Mouse (Mus musculus) right cerebral cortex, postnatal 36 days (tissue): ENCODE data around the gene Cdc27.
A peak's percentile ranks its signal among the peaks of the same experiment; 100 is the strongest.

Experiments
- DNase-seq, 2 experiments: peaks; one replicate each; pipeline ENCODE4 v3.0.0; 2022; ENCODE audit warnings: low spot score in 2 of 2, mixed read lengths in 1 of 2

The Cdc27 gene

GRCm38 (mm10) chr11:104550406-104550974 lies at the start of gene Cdc27, which contains the start of gene Myl4:
Gene Cdc27, minus strand, starts transcription at chr11:104550620.
Gene Myl4, plus strand, starts transcription at chr11:104550663.
- peak; percentile 98 to 99 for DNase-seq

- DNase-seq: no peak
Measured at GRCm38 (mm10) chr11:104599265-104599945, 49.0 kb upstream of the Cdc27 start.

DNA sequence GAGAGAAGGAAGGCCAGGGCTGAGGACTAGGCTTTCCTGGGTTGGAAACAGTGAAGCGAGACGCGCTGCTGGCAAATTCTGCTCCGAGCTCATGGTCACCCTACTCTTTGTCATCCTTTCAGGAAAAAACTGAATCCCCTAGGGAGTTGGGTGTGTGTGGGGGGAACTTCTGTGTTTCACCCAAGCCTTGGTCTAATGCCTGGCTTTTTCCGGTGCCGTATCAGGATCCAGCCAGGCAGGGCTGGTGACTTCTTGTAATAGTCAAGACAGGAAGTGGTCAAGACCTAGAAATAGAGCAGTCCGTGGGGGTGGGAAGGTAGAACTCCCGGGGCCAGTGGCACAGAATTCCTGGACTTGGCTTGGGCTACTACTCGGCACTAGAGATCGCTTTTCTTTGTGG lies 45.9 kb upstream of the Cdc27 start:
- no peak for DNase-seq

GRCm38 (mm10) chr11:104592066-104592835 lies 41.8 kb upstream of the Cdc27 start:
- DNase-seq: no peak

DNA sequence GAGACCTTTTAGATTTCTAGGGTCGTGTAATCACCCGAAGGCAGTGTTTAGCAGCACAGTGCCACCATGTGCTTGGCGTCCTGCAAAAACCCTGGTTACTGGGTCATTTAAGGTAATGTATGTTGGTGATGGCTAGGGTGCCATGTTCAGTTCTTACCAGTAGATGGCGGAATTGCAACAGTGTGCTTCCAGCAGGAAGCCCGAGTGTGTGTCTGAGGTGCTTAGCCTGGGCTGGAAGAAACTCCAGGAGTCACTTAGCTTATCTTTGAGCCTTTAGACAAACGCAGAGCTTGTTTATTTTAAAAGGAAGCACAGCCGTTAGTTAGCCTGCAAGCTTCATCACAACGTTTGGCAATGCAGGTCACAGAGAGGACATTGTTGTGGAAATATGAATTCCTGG lies 39.7 kb upstream of the Cdc27 start:
- peak; percentile 69 to 70 for DNase-seq

DNA sequence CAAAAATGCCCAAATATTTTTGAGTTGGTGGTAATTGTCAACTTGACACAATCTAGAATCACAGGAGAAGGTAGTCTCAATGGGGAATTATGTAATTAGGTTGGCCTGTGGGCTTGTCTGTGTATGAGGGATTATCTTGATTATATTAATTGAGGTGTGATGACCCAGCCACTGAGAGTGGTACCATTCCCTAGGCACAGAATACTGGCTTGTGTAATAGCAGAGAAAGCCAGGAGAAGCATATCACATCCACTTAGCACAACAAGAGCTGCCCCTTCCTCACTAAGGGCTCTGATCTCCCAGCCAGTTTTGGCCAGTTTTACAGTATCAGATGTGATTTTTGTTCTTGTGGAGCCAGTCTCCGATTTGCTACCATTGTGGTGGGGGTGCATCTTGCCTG lies 39.1 kb upstream of the Cdc27 start:
- DNase-seq: no peak

DNA sequence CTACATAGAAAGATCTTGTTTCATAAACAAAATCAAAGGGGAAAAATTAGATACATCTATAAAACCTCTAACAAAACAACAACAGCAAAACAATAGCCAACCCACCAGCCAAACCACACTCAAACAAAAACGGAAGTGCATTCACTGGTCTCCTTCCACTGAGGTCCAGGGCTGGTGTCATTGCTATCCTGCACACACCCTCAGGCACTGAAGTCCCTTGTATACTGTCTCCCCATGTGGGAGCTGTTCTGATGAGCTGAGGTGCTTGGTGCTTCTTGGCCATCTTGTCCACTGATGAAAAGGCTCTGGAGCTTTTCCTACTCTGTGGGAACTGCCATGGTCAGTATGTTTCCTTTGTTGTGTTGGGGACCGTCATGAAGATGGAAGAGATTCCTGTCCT lies 38.1 kb upstream of the Cdc27 start:
- DNase-seq: no peak

- no peak for DNase-seq
Measured at GRCm38 (mm10) chr11:104587904-104588303, 37.5 kb upstream of the Cdc27 start.

GRCm38 (mm10) chr11:104585495-104585894 lies 35.1 kb upstream of the Cdc27 start:
- no peak for DNase-seq

DNA sequence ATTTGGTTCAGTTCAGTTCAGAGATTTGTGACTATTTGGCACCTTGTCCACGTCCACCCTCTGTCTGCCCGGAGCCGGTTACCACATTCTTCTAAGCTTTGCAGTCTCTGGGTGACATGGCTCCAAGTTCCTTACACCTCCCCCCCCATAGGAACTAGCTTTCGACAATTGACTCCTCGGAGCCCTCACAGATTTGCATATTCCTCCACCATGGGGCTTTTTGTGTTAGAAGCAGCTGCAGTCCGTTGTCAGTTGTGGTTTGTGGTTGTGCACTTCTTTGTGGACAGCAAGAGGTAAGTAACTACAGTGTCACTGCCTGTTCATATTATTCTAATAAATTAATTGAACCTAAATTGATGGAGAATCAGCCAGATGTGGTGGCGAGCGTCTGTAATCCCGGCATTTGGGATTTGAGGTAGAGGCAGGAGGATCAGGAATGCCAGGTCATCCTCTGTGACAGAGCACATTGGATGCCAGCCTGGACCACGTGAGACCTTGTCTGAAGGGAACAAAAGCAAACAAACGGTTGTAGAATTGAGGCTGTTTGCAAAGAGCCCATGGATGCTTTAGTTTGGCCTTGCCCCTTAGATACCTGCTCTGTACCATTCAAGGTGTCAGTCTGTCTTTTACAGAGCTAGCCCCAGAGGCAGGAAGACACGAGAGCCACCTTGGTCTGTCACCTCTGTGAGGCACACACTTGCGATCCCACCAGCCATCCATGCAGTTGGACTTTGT lies 32.4 kb upstream of the Cdc27 start:
- DNase-seq: no peak

DNA sequence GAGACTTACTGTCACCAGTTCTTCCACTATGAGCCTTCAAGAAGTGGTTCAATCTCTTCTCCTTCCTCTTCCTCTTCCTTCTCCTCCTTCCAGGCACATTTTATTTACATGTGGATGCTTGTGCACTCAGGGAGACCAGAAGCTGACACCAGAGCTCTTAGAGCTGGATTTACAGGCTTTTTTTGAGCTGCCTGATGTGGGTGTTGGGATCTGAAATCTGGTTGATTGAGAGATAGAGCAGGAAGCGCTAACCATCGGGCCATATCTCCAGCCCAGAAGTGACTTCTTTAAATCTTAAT lies 31.8 kb upstream of the Cdc27 start:
- DNase-seq: no peak

DNA sequence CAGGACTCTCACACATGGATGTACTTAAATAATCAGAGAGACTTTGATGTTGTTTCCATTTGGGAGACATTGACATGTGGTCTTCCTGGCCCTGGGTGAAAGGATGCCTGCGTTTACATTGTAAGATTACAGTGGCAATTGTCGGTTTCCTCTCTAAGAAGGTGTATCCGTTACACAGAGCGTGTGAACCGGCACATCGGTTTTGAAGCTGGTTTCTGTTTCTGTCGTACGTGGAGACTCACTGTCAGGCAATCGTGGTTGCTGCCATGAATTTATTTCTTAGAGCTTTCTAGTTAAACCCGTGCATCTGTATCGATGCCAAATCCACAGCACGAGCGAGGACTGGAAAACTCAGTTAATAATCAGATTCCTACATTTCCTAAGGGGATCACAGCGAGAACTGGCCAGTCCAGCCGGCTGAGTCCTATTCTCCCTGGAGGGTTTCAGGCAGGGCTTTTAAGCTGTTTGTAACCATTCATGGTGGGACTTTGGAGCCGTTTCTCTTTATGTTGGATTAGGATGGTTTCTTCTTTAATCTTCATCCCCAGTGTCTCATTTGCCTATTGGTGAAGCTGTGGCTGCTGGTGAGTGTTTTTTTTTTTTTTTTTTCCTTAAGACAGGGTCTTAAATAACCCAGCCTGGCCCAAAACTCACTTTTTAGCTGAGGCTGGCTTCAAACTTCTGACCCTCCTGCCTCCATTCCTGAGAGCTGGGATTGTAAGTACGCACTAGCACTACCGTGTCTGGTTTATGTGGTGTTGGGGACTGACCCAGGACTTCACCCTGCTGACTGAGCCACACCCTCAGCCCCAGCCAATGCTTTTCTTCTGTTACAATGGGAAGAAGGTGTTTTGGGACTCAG lies 31.3 kb upstream of the Cdc27 start:
- DNase-seq: no peak

- no peak for DNase-seq
Measured at GRCm38 (mm10) chr11:104580606-104581005, 30.2 kb upstream of the Cdc27 start.

GRCm38 (mm10) chr11:104580091-104580490 lies 29.7 kb upstream of the Cdc27 start:
- DNase-seq: no peak

- DNase-seq: no peak
Measured at GRCm38 (mm10) chr11:104579575-104579974, 29.2 kb upstream of the Cdc27 start.

GRCm38 (mm10) chr11:104579084-104579483 lies 28.7 kb upstream of the Cdc27 start:
- DNase-seq: no peak

DNA sequence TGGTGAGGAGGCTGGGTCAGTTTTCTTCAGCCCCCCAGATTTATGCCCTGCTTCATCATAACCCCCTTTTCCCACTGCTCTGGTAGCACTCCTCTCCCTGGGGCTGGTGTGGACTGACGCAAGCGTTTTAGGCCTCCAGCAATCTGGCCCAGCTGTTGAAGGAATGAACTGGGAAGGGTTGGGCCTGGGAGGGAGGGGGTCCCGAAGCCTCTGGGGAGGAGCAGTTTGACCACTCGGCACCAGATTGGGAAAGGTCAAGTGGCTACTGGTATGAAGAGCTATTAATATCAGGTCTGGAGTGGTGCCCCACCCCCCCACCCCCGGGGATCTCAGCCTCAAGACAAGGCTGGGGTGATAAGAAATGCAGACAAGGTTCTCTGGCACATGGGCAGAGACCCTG lies 27.7 kb upstream of the Cdc27 start:
- DNase-seq: no peak

DNA sequence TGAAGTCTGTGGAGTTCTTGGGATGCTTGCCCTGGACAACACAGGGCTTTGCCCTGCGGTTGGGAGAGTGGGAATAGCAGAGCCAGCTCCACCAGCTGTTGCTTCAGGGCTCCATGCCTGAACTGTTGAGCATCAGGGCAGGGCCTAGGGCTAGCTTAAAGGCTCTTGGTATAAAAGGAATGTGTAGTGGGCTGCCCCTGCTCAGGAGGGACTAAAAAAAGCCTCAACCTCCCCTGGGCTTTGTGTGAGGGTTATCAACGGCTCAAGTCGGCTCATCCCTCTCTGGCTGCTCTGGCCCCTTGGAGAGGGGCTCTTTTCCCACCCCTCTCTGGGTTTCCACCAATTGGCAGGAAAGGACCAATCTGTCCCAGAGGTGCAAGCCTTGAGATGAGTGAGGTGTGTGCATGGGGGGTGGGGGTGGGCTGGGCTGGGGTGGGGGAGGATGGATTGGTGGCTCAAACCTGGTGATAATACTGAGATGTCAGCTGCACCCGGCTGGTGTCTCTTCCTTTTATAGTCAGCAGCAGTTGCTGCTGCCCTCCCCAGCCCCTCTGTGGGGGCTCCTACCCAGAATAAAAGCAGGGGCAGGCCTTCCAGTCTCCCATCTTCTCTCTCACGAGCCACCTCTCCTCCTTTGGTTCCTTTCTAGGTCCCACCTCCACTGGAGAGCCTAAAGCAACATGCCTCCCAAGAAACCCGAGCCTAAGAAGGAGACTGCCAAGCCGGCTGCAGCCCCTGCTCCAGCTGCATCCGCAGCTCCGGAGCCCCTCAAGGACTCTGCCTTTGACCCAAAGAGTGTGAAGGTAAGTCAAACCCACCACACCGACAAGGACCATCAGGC lies 26.6 kb upstream of the Cdc27 start:
- no peak for DNase-seq

- no peak for DNase-seq
Measured at GRCm38 (mm10) chr11:104572566-104572965, 22.1 kb upstream of the Cdc27 start.

DNA sequence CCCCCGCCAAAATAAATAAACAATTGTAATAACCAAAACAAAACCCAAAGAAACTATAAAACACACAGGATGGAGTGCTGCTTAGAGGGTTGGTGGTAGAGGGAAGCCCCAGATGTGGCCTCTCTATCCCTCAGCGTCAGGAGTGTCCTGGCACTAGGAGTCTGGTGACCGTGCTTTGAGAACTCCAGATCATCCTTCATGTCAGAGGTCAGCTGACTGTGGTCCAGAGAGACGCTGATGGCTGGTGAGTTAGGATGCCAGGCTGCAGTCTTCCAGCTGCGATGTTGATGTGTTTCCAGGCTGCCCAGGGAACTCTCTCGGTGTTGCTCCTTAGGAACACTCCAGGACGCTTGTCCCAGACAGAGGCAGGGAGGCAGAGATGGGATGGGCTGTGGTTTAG lies 21.7 kb upstream of the Cdc27 start:
- no peak for DNase-seq

- peak; percentile 50 to 52 for DNase-seq
Measured at GRCm38 (mm10) chr11:104571373-104571772, 21.0 kb upstream of the Cdc27 start.
